Comparison of ENCODE assay signal across 7 mouse cellular contexts in genomic region chr6:51510094-51510493, GRCm38 (mm10). TPM values are rescaled to one million over a fixed set of nuclear protein-coding genes. Genes with fewer than 3 reads are reported as not detected.
DNase-seq lines count a peak whose midpoint lies in the region; ATAC-seq lines count a peak whose summit lies in the region.

No protein-coding gene starts in this region.

- no peaks in the 10 kb centered on the region for H3K36me3 ChIP-seq in neural tube, embryonic 15.5 days

- no peaks in the 10 kb centered on the region for H3K27me3 ChIP-seq in neural tube, embryonic 15.5 days (replicated peaks)

- H3K4me2 ChIP-seq in neural tube, embryonic 15.5 days, result no peak overlapping the region

- 27% methylated on average over 5 of the region's 5 CpGs for WGBS in neural tube, embryonic 15.5 days

- peak; percentile 43 for DNase-seq in neural tube, embryonic 10.5 days (ENCODE audit: extremely low spot score, low spot score)
- peak; percentile 63 for DNase-seq in T-cell, adult 2 months (ENCODE audit: low spot score)
- peak; percentile 82 for DNase-seq in induced T-regulatory cell, adult 2 months (ENCODE audit: low read depth)
- peak; percentile 70 for DNase-seq in thymus, postnatal 14 days

- no peak overlapping the region for H3K9ac ChIP-seq in neural tube, embryonic 15.5 days (replicated peaks)

- H3K4me1 ChIP-seq in neural tube, embryonic 15.5 days, result peaks cover 7% of the 10 kb centered on the region; the same call in 1 of the 2 replicates

- no peak for ATAC-seq in neural tube, embryonic 15.5 days (ENCODE audit: low FRiP score)
- peak; percentile 79 for ATAC-seq in common myeloid progenitor, adult 5-6 weeks (replicated peaks; ENCODE audit: low read depth, poor library complexity, severe bottlenecking)
- ATAC-seq in megakaryocyte, adult 5-6 weeks (ENCODE audit: poor library complexity, severe bottlenecking), result peak; percentile 77

- H3K27ac ChIP-seq in neural tube, embryonic 15.5 days (replicated peaks), result no peak overlapping the region

- H3K9me3 ChIP-seq in neural tube, embryonic 15.5 days (replicated peaks), result no peaks in the 10 kb centered on the region

- no peak overlapping the region for H3K4me3 ChIP-seq in neural tube, embryonic 15.5 days (replicated peaks)

RNA-seq across cellular contexts. Expression of gene Snx10, which starts 13.6 kb away (rescaled TPM):
- polyA plus RNA-seq in neural tube, embryonic 15.5 days (2015; fragmentation: Nextera tagmentation; extraction: Ambion mirVana), result 55.6 and 63.4 TPM in 2 replicates
- total RNA-seq in common myeloid progenitor, adult 5-6 weeks (2017), result 74.8 and 89.6 TPM in 2 replicates
- 126 and 133 TPM in 2 replicates for total RNA-seq in megakaryocyte, adult 5-6 weeks (2015)
- 114 and 125 TPM in 2 replicates for total RNA-seq in megakaryocyte, adult 5-6 weeks (2017)

RNA-seq across cellular contexts. Expression of gene Cbx3, which starts 39.9 kb away (rescaled TPM):
- polyA plus RNA-seq in neural tube, embryonic 15.5 days (2015; fragmentation: Nextera tagmentation; extraction: Ambion mirVana), result 310 and 354 TPM in 2 replicates
- total RNA-seq in common myeloid progenitor, adult 5-6 weeks (2017), result 503 and 530 TPM in 2 replicates
- total RNA-seq in megakaryocyte, adult 5-6 weeks (2015), result 179 and 190 TPM in 2 replicates
- total RNA-seq in megakaryocyte, adult 5-6 weeks (2017), result 242 and 272 TPM in 2 replicates

RNA-seq across cellular contexts. Expression of gene Hnrnpa2b1, which starts 40.4 kb away (rescaled TPM):
- 1,222 and 1,408 TPM in 2 replicates for polyA plus RNA-seq in neural tube, embryonic 15.5 days (2015; fragmentation: Nextera tagmentation; extraction: Ambion mirVana)
- 1,806 and 1,849 TPM in 2 replicates for total RNA-seq in common myeloid progenitor, adult 5-6 weeks (2017)
- total RNA-seq in megakaryocyte, adult 5-6 weeks (2015), result 1,149 and 1,154 TPM in 2 replicates
- total RNA-seq in megakaryocyte, adult 5-6 weeks (2017), result 1,039 and 1,264 TPM in 2 replicates
